Mouse (Mus musculus) liver, postnatal 0 days (tissue): Measurements from ENCODE around the gene Zfp933.

Source experiments
- CTCF ChIP-seq: sonication (generic); IDR thresholded peaks from 2 replicates; pipeline ENCODE4 v1.5.1; 2016; ENCODE audit warnings: antibody characterized with exemption, low read depth
- EP300 ChIP-seq: IDR thresholded peaks from 2 replicates; pipeline ENCODE4 v1.6.1; 2016; ENCODE audit warnings: antibody characterized with exemption, low read depth, mild to moderate bottlenecking

DNA sequence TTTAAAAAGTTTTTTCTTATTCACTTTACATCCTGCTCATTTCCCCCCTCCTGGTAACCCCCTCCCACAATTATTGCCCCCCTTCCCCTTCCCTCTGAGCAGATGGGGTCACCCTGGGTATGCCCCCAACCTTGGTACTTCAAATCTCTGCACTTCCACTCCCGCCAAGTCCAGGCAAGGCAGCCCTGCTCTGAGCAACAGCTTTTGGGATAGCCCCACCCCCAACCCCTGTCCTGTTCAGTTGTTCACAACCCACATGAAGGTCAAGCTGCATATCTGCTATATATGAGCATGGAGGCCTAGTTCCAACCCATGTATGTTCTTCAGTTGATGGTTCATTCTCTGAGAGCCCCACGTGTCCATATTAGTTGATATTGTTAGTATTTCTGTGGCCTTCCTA lies 2.6 kb upstream of the Zfp933 start:
- no peak for TF ChIP-seq EP300
- TF ChIP-seq CTCF, result no peak
